Comparison of ENCODE assay signal across 19 mouse cellular contexts in the genomic region with DNA sequence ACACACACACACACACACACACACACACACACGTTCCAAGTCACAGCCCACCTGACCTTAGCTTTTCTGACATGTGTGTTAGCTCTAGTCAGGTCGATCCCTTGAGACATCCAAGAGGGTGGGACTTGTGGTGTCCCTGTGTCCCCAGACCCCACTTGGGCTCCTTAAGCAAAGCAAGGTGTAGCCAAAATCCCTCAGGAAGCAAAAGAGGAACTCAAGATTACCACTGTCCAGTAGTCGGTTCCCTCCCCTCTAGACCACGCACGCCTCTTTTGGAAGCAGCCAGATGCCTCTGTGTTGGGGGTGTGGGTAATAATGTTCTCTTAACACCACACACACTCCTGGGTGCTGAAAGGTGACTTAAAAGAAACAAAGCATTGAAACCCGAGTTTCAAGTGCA.
DNase-seq lines count a peak whose midpoint lies in the region; ATAC-seq lines count a peak whose summit lies in the region.
"Had no signal": no experiment of that assay in that cellular context is flagged by ENCODE, and none has a peak within 500 bp of the region (broad histone marks: within the 10 kb centered on the region; RNA-seq: fewer than 3 reads in every experiment).

No protein-coding gene starts in this region.

- peak; percentile 61 for ATAC-seq in common myeloid progenitor, adult 5-6 weeks (replicated peaks; ENCODE audit: low read depth, poor library complexity, severe bottlenecking)
- ATAC-seq in megakaryocyte, adult 5-6 weeks (ENCODE audit: poor library complexity, severe bottlenecking) = peak; percentile 53
- ATAC-seq: CD4-positive, CD25-positive, alpha-beta regulatory T cell, adult 4 months; forebrain, embryonic 14.5 days; forebrain, embryonic 16.5 days had no signal

- intact Hi-C loops in left cerebral cortex, postnatal 25 days (cut with DNase I) = no loop called here

- DNase-seq in 416B (ENCODE audit: low read depth) = peak; percentile 42
- no peak for DNase-seq in B cell, adult 2 months
- no peak for DNase-seq in left cerebral cortex, postnatal 25 days (ENCODE audit: low spot score in 2 of 2)
- no peak for DNase-seq in ovary, postnatal 36 days (ENCODE audit: low spot score)
- DNase-seq: adrenal gland, adult 2 months; adrenal gland, postnatal 10 days; adrenal gland, postnatal 25 days; cerebellum, adult 11 months; cerebellum, adult 18-20 months; cerebellum, adult 8-10 months; cerebellum, adult 9-11 months; cerebellum, postnatal 14 days; cerebellum, postnatal 36 days; embryo, embryonic 11 days had no signal
